ENCODE assay signal across 9 mouse cellular contexts in genomic region chr15:97829432-97829831, GRCm38 (mm10). TPM values are rescaled to one million over a fixed set of nuclear protein-coding genes. Genes with fewer than 3 reads are reported as not detected.
DNase-seq lines count a peak whose midpoint lies in the region; ATAC-seq and TF ChIP-seq lines count a peak whose summit lies in the region.
"Had no signal": no experiment of that assay in that cellular context is flagged by ENCODE, and none has a peak within 500 bp of the region (broad histone marks: within the 10 kb centered on the region; RNA-seq: fewer than 3 reads in every experiment).

No protein-coding gene starts in this region.

- no peak for DNase-seq in left cerebral cortex, adult 2 months (ENCODE audit: extremely low spot score in 1 of 2, low spot score in 2 of 2)
- DNase-seq in left cerebral cortex, adult 9 months (ENCODE audit: low spot score in 2 of 2) = no peak
- no peak for DNase-seq in embryonic facial prominence, embryonic 14.5 days (ENCODE audit: low spot score)
- DNase-seq in retina, embryonic 14.5 days (ENCODE audit: low spot score) = no peak
- DNase-seq in gastrocnemius, postnatal 4 days (ENCODE audit: low spot score in 2 of 2) = no peak

- no peaks in the 10 kb centered on the region for H3K36me3 ChIP-seq in embryonic facial prominence, embryonic 14.5 days (ENCODE audit: control insufficient read depth, insufficient read depth, low read length)
- H3K36me3 ChIP-seq in intestine, postnatal 0 days (ENCODE audit: control insufficient read depth, insufficient read depth) = no peaks in the 10 kb centered on the region
- no peaks in the 10 kb centered on the region for H3K36me3 ChIP-seq in neural tube, embryonic 13.5 days

- H3K9me3 ChIP-seq in embryonic facial prominence, embryonic 14.5 days (ENCODE audit: control insufficient read depth, low read length) = no peaks in the 10 kb centered on the region
- H3K9me3 ChIP-seq in intestine, postnatal 0 days (ENCODE audit: control insufficient read depth) = no peaks in the 10 kb centered on the region
- H3K9me3 ChIP-seq in neural tube, embryonic 13.5 days = no peaks in the 10 kb centered on the region

- H3K4me2 ChIP-seq in embryonic facial prominence, embryonic 14.5 days (ENCODE audit: low read depth, low read length) = peak overlapping the region; percentile 74
- H3K4me2 ChIP-seq in intestine, postnatal 0 days (replicated peaks; ENCODE audit: low read depth) = peak overlapping the region; percentile 91
- peak overlapping the region; percentile 73 for H3K4me2 ChIP-seq in neural tube, embryonic 13.5 days

- peak overlapping the region; percentile 95 for H3K27ac ChIP-seq in left cerebral cortex, adult 2 months
- peak overlapping the region; percentile 98 for H3K27ac ChIP-seq in embryonic facial prominence, embryonic 14.5 days (replicated peaks; ENCODE audit: low read depth, low read length)
- H3K27ac ChIP-seq in intestine, postnatal 0 days (ENCODE audit: low read depth, low read length) = peak overlapping the region; percentile 42; the same call in 1 of the 2 replicates
- H3K27ac ChIP-seq in neural tube, embryonic 13.5 days (replicated peaks) = peak overlapping the region; percentile 93

- no peaks in the 10 kb centered on the region for H3K27me3 ChIP-seq in embryonic facial prominence, embryonic 14.5 days (replicated peaks; ENCODE audit: control insufficient read depth, insufficient read depth, low read length)
- no peaks in the 10 kb centered on the region for H3K27me3 ChIP-seq in intestine, postnatal 0 days (replicated peaks; ENCODE audit: control insufficient read depth, insufficient read depth, low read length)
- no peaks in the 10 kb centered on the region; the same call in 1 of the 2 replicates for H3K27me3 ChIP-seq in neural tube, embryonic 13.5 days

- ATAC-seq in embryonic facial prominence, embryonic 14.5 days (ENCODE audit: low read depth) = no peak
- ATAC-seq in intestine, postnatal 0 days = no peak
- ATAC-seq in neural tube, embryonic 13.5 days (ENCODE audit: low read depth) = no peak
- ATAC-seq in cerebellum, adult (ENCODE audit: insufficient number of reproducible peaks, low FRiP score, low TSS enrichment) = no peak

- H3K4me3 ChIP-seq in left cerebral cortex, adult 2 months = peak overlapping the region; percentile 73; the same call in 1 of the 2 replicates
- peak overlapping the region; percentile 89; the same call in 1 of the 2 replicates for H3K4me3 ChIP-seq in embryonic facial prominence, embryonic 14.5 days (ENCODE audit: low read depth, low read length)
- peak overlapping the region; percentile 83 for H3K4me3 ChIP-seq in intestine, postnatal 0 days (ENCODE audit: low read depth, low read length)
- H3K4me3 ChIP-seq in neural tube, embryonic 13.5 days = peak overlapping the region; percentile 83
- H3K4me3 ChIP-seq: erythroblast, embryonic 14.5 days had no signal

- H3K9ac ChIP-seq in embryonic facial prominence, embryonic 14.5 days (ENCODE audit: low read depth, low read length) = peak overlapping the region; percentile 97; the same call in 1 of the 2 replicates
- H3K9ac ChIP-seq in intestine, postnatal 0 days (ENCODE audit: low read depth, low read length) = no peak overlapping the region
- H3K9ac ChIP-seq in neural tube, embryonic 13.5 days = peak overlapping the region; percentile 100

- WGBS in embryonic facial prominence, embryonic 14.5 days = 53% methylated on average over 2 of the region's 2 CpGs
- 77% methylated on average over 2 of the region's 2 CpGs for WGBS in intestine, postnatal 0 days
- WGBS in neural tube, embryonic 13.5 days = 56% methylated on average over 2 of the region's 2 CpGs

- TF ChIP-seq CTCF in left cerebral cortex, adult 2 months (IDR thresholded peaks at IDR 0.05) = no peak
- TF ChIP-seq CTCF in intestine, postnatal 0 days (IDR thresholded peaks at IDR 0.05; ENCODE audit: low read depth) = no peak

- peaks cover 56% of the 10 kb centered on the region for H3K4me1 ChIP-seq in embryonic facial prominence, embryonic 14.5 days (ENCODE audit: control insufficient read depth, insufficient read depth, low read length)
- H3K4me1 ChIP-seq in intestine, postnatal 0 days (replicated peaks; ENCODE audit: control insufficient read depth, insufficient read depth, low read length) = no peaks in the 10 kb centered on the region
- peaks cover 79% of the 10 kb centered on the region for H3K4me1 ChIP-seq in neural tube, embryonic 13.5 days (replicated peaks)

- intact Hi-C loops in left cerebral cortex, adult 2 months (cut with DNase I) = loop anchor here (1.0 kb wide), 1 partner anchor 17 kb away; no protein-coding TSS in a partner anchor

RNA-seq across cellular contexts. Expression of gene Hdac7, which starts 14.9 kb away (rescaled TPM):
- 10 to 100 TPM; 38.4 to 41.6 TPM for total RNA-seq in left cerebral cortex, adult 2 months (2021)
- polyA plus RNA-seq in embryonic facial prominence, embryonic 14.5 days (2014; fragmentation: Nextera tagmentation; extraction: Ambion mirVana) = 30.8 and 31.7 TPM in 2 replicates
- 7.8 and 9.2 TPM in 2 replicates for polyA plus RNA-seq in intestine, postnatal 0 days (2015; fragmentation: Nextera tagmentation; extraction: Ambion mirVana)
- polyA plus RNA-seq in neural tube, embryonic 13.5 days (2015; fragmentation: Nextera tagmentation; extraction: Ambion mirVana) = 24.9 and 26.1 TPM in 2 replicates
- 10 to 100 TPM; 53.6 to 57.9 TPM for total RNA-seq in gastrocnemius, postnatal 4 days (2021)

RNA-seq across cellular contexts. Expression of gene Slc48a1, which starts 51.1 kb away (rescaled TPM):
- 100 to 1,000 TPM; 157 to 161 TPM for total RNA-seq in left cerebral cortex, adult 2 months (2021)
- polyA plus RNA-seq in embryonic facial prominence, embryonic 14.5 days (2014; fragmentation: Nextera tagmentation; extraction: Ambion mirVana) = 37.5 and 41.9 TPM in 2 replicates
- polyA plus RNA-seq in intestine, postnatal 0 days (2015; fragmentation: Nextera tagmentation; extraction: Ambion mirVana) = 23.1 and 24.3 TPM in 2 replicates
- 54.5 and 66.0 TPM in 2 replicates for polyA plus RNA-seq in neural tube, embryonic 13.5 days (2015; fragmentation: Nextera tagmentation; extraction: Ambion mirVana)
- total RNA-seq in gastrocnemius, postnatal 4 days (2021) = 10 to 100 TPM; 32.6 to 35.4 TPM

Comparison
In these comparisons a context has a peak if more than half of its experiments do, and no peak if none do; other contexts are left out.
1. H3K27ac ChIP-seq: peak in every context shown above with its lines; median percentile 98 in embryonic facial prominence, embryonic 14.5 days; 95 in left cerebral cortex, adult 2 months; 93 in neural tube, embryonic 13.5 days; 42 in intestine, postnatal 0 days.